Mouse (Mus musculus) liver, adult 2 months (tissue): Measurements from ENCODE around the gene Bcl6.

Experiments used
- CTCF ChIP-seq: fragments of 200-500 bp; IDR thresholded peaks from 2 replicates; pipeline ENCODE4 v1.5.1; 2011; ENCODE audit warnings: low read depth, low read length, control low read depth
- POLR2A ChIP-seq: fragments of 200-500 bp; IDR thresholded peaks from 2 replicates; pipeline ENCODE4 v1.6.1; 2011; ENCODE audit warnings: low read length, control low read depth; ENCODE audit not compliant: insufficient read depth; ENCODE audit errors: extremely low read depth

- TF ChIP-seq POLR2A: no peak
- TF ChIP-seq CTCF: no peak
Measured at GRCm38 (mm10) chr16:23966066-23966465, 22.6 kb downstream of the Bcl6 start.
